Mouse (Mus musculus): ENCODE measurements around the gene Rpl15. TPM values are rescaled to one million over a fixed set of nuclear protein-coding genes. Genes with fewer than 3 reads are reported as not detected.

Rpl15 gene
- 90.0 and 188 TPM in 2 replicates for polyA plus RNA-seq (2012)

GRCm38 (mm10) chr14:18270529-18271441 lies at the start of gene Rpl15, which contains the start of gene Nkiras1:
Gene Rpl15, minus strand, starts transcription at chr14:18271391.
Gene Nkiras1, plus strand, starts transcription at chr14:18271136.
- TF ChIP-seq GATA1 (IDR thresholded peaks at IDR 0.05; ENCODE audit: low read length), result no peak

GRCm38 (mm10) chr14:18317457-18318411 lies 46.5 kb upstream of the Rpl15 start:
- TF ChIP-seq GATA1 (IDR thresholded peaks at IDR 0.05; ENCODE audit: low read length), result no peak

GRCm38 (mm10) chr14:18304165-18304564 lies 33.0 kb upstream of the Rpl15 start:
- no peak for TF ChIP-seq GATA1 (IDR thresholded peaks at IDR 0.05; ENCODE audit: low read length)

- no peak for TF ChIP-seq GATA1 (IDR thresholded peaks at IDR 0.05; ENCODE audit: low read length)
Measured at GRCm38 (mm10) chr14:18303262-18303661, 32.1 kb upstream of the Rpl15 start.

- no peak for TF ChIP-seq GATA1 (IDR thresholded peaks at IDR 0.05; ENCODE audit: low read length)
Measured at GRCm38 (mm10) chr14:18302750-18303149, 31.6 kb upstream of the Rpl15 start.

- no peak for TF ChIP-seq GATA1 (IDR thresholded peaks at IDR 0.05; ENCODE audit: low read length)
Measured at GRCm38 (mm10) chr14:18301591-18301990, 30.4 kb upstream of the Rpl15 start.

GRCm38 (mm10) chr14:18300676-18301075 lies 29.5 kb upstream of the Rpl15 start:
- no peak for TF ChIP-seq GATA1 (IDR thresholded peaks at IDR 0.05; ENCODE audit: low read length)

GRCm38 (mm10) chr14:18298874-18299273 lies 27.7 kb upstream of the Rpl15 start:
- TF ChIP-seq GATA1 (IDR thresholded peaks at IDR 0.05; ENCODE audit: low read length), result no peak

- no peak for TF ChIP-seq GATA1 (IDR thresholded peaks at IDR 0.05; ENCODE audit: low read length)
Measured at GRCm38 (mm10) chr14:18297441-18297840, 26.2 kb upstream of the Rpl15 start.

- TF ChIP-seq GATA1 (IDR thresholded peaks at IDR 0.05; ENCODE audit: low read length), result no peak
Measured at GRCm38 (mm10) chr14:18292578-18292977, 21.4 kb upstream of the Rpl15 start.

GRCm38 (mm10) chr14:18292111-18292510 lies 20.9 kb upstream of the Rpl15 start:
- no peak for TF ChIP-seq GATA1 (IDR thresholded peaks at IDR 0.05; ENCODE audit: low read length)

GRCm38 (mm10) chr14:18287391-18287790 lies 16.2 kb upstream of the Rpl15 start:
- TF ChIP-seq GATA1 (IDR thresholded peaks at IDR 0.05; ENCODE audit: low read length), result no peak

GRCm38 (mm10) chr14:18286441-18286840 lies 15.2 kb upstream of the Rpl15 start:
- no peak for TF ChIP-seq GATA1 (IDR thresholded peaks at IDR 0.05; ENCODE audit: low read length)

GRCm38 (mm10) chr14:18285476-18285875 lies 14.3 kb upstream of the Rpl15 start:
- no peak for TF ChIP-seq GATA1 (IDR thresholded peaks at IDR 0.05; ENCODE audit: low read length)

- no peak for TF ChIP-seq GATA1 (IDR thresholded peaks at IDR 0.05; ENCODE audit: low read length)
Measured at GRCm38 (mm10) chr14:18284581-18284980, 13.4 kb upstream of the Rpl15 start.

GRCm38 (mm10) chr14:18280375-18280774 lies 9.2 kb upstream of the Rpl15 start:
- TF ChIP-seq GATA1 (IDR thresholded peaks at IDR 0.05; ENCODE audit: low read length), result no peak
